Mouse (Mus musculus) stomach, postnatal 0 days (tissue): ENCODE results near the gene Ppm1g. TPM values are rescaled to one million over a fixed set of nuclear protein-coding genes. Genes with fewer than 3 reads are reported as not detected.

Experiments used
- ATAC-seq: fragments of 200-750 bp; cut with Nextera tagmentation; 2 replicates; pipeline ENCODE4 v1.8.0; 2017; ENCODE audit not compliant: low FRiP score, low TSS enrichment
- DNase-seq: peaks from one replicate; pipeline ENCODE4 v3.0.0-alpha.2; 2016; ENCODE audit warnings: low spot score
- H3K27ac ChIP-seq: fragments of 300-500 bp; sonication (generic); replicated peaks from 2 replicates; pipeline ENCODE4 v1.5.1; 2014; ENCODE audit warnings: mild to moderate bottlenecking, control low read depth
- H3K27me3 ChIP-seq: fragments of 300-500 bp; sonication (generic); 2 replicates; pipeline ENCODE4 v1.6.1; 2014; ENCODE audit warnings: low read length; ENCODE audit not compliant: control insufficient read depth, insufficient read depth
- H3K36me3 ChIP-seq: fragments of 300-500 bp; sonication (generic); 2 replicates; pipeline ENCODE4 v1.6.1; 2014; ENCODE audit warnings: low read length, mixed read lengths; ENCODE audit not compliant: control insufficient read depth, insufficient read depth
- H3K4me1 ChIP-seq: fragments of 300-500 bp; sonication (generic); replicated peaks from 2 replicates; pipeline ENCODE4 v1.6.1; 2014; ENCODE audit warnings: antibody characterized with exemption; ENCODE audit not compliant: control insufficient read depth, insufficient read depth
- H3K4me2 ChIP-seq: fragments of 300-500 bp; sonication (generic); replicated peaks from 2 replicates; pipeline ENCODE4 v1.6.1; 2014; ENCODE audit warnings: low read depth, mild to moderate bottlenecking, control low read depth, moderate library complexity
- H3K4me3 ChIP-seq: fragments of 300-500 bp; sonication (generic); 2 replicates; pipeline ENCODE4 v1.5.1; 2014; ENCODE audit warnings: low read depth, low read length, control low read depth
- H3K9ac ChIP-seq: fragments of 300-500 bp; sonication (generic); 2 replicates; pipeline ENCODE4 v1.6.1; 2014; ENCODE audit warnings: mild to moderate bottlenecking, low read length, control low read depth, mixed read lengths
- H3K9me3 ChIP-seq: fragments of 300-500 bp; sonication (generic); 2 replicates; pipeline ENCODE4 v1.6.1; 2016; ENCODE audit warnings: low read length; ENCODE audit not compliant: control insufficient read depth
- CTCF ChIP-seq: IDR thresholded peaks from 2 replicates; pipeline ENCODE4 v1.5.1; 2016; ENCODE audit warnings: antibody characterized with exemption, low read depth, mild to moderate bottlenecking, moderate library complexity
- EP300 ChIP-seq: optimal IDR thresholded peaks from 2 replicates; pipeline ENCODE3; 2016; ENCODE audit warnings: antibody characterized with exemption
- WGBS: fragments of 180-500 bp; shearing (Covaris S2); extraction: QIAGEN DNeasy Blood & Tissue Kit; methylation state at CpG from one replicate; pipeline ENCODE4 v1.1.7; 2014; 5-methylcytosine and 5-hydroxymethylcytosine counted together
- polyA plus RNA-seq: library from polyadenylated mRNA; unstranded; fragments of >200 nt; fragmentation: Nextera tagmentation; extraction: Ambion mirVana; gene quantifications from 2 replicates; pipeline ENCODE4 v1.2.1, GENCODE M21; 2015

The Ppm1g gene
- polyA plus RNA-seq, 1 experiment from 2014 or later: 59.4 TPM

DNA sequence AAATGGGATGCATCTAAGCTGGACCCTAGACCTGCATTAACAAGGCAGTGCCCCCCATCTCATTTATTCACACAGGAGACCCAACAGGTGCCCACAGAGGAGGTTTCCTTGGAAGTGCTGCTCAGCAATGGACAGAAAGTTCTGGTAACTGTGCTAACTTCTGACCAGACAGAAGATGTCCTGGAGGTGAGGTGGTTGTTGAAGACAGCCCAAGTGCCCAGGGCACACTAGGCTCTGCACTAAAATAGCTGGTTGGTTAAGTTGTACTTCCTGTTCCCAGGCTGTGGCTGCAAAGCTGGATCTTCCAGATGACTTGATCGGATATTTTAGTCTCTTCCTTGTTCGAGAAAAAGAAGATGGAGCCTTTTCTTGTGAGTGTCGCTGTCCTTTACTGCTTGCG, 24.8 kb downstream of the Ppm1g start:
- Histone ChIP-seq H3K4me3 (no peak overlapping the region), H3K9ac (no peak overlapping the region; the same call in 1 of the 2 replicates), H3K27me3 (no peaks in the 10 kb centered on the region), H3K27ac (peak overlapping the region; percentile 67), H3K9me3 (peaks cover 5% of the 10 kb centered on the region), H3K4me2 (no peak overlapping the region), H3K36me3 (peaks cover 44% of the 10 kb centered on the region), H3K4me1 (0 out of 2 replicates have a peak, but pooled peaks cover 3% of the 10 kb centered on the region)
- ATAC-seq (no peak), DNase-seq (no peak)
- WGBS: 84% methylated on average over 4 of the region's 4 CpGs
- TF ChIP-seq EP300 (no peak), CTCF (no peak)

DNA sequence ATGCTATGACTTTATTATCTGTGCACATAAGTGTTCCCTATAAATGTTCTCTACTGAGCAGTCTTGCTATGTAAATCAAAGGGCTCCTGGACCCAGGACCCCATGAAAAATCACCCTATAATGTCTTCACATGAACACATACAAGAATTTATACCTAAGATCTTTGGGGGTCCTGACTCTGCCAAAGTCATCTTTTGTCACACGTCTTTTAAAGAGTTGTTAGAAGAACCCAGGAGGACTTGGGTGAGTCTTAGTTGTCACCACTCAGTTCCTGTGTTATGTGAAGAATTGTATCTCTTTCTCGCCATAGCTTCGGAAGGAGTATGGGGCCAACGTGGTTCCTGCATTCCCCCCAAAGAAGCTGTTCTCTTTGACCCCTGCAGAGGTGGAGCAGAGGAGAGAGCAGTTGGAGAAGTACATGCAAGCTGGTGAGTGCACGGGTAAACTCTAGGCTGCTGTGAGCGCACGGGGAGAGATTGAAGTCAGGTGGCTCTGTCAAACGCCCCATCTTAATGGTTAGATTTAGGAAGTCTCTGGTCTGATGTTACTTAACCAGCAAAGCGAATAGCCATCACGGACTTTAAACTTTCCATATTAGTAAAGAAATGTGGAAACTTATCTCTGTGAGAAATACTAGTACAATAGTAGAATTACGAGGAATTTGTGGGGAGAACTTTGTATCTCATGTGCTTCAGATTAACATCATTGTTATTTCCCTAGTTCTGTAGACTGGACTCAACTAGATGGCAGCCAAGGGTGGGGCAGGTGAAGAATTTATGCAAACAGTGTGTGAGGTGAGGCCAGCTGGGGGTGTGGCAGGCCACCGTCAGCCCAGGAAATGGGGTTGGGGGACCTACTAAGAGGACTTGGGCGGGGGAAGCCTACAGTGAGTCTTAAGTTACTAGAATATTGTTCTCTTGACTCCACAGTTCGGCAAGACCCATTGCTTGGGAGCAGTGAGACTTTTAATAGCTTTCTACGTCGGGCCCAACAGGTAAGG, 25.7 kb downstream of the Ppm1g start:
- H3K9me3 ChIP-seq: no peaks in the 10 kb centered on the region
- no peak for TF ChIP-seq EP300
- TF ChIP-seq CTCF: no peak
- H3K27me3 ChIP-seq: no peaks in the 10 kb centered on the region
- no peak overlapping the region for H3K4me3 ChIP-seq
- no peak overlapping the region; the same call in 1 of the 2 replicates for H3K27ac ChIP-seq
- ATAC-seq: no peak
- H3K4me2 ChIP-seq: no peak overlapping the region
- 82% methylated on average over 16 of the region's 16 CpGs for WGBS
- peak; percentile 60 for DNase-seq
- H3K36me3 ChIP-seq: peaks cover 44% of the 10 kb centered on the region
- H3K9ac ChIP-seq: no peak overlapping the region
- H3K4me1 ChIP-seq: 0 out of 2 replicates have a peak, but pooled peaks cover 3% of the 10 kb centered on the region

DNA sequence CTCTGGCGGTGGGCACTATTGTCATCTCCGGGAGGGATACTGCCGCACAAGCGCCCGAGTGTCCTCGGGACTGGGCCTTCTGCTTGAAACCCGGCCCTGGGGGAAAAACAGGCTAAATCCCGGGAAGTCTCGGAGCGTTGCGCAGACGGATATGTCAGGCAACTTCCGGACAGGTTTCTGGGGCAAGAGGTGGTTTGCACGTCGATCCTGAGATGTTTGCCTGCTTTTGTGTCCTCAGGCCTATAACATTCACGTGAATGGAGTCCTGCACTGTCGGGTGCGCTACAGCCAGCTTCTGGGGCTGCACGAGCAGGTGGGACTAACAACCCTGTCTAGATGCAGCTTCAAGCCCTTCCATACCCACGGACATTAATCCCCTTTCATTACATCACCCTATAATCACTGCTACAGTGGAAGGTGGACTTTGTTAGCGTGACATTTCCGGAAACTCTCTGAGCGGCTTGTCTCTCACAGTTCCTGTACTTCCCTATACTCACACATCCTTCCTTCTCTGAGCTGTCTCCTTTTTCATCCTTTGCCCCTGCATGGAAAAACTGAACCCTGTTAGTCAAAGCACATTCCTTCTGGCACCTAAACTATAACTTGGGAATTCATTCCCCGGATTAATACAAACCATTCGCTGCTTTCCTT, 26.7 kb downstream of the Ppm1g start:
- 0 out of 2 replicates have a peak, but pooled peaks cover 3% of the 10 kb centered on the region for H3K4me1 ChIP-seq
- peak overlapping the region; percentile 87 for H3K9ac ChIP-seq
- peak overlapping the region; percentile 87 for H3K4me3 ChIP-seq
- H3K27me3 ChIP-seq: no peaks in the 10 kb centered on the region
- H3K9me3 ChIP-seq: no peaks in the 10 kb centered on the region
- DNase-seq: no peak
- peak overlapping the region; percentile 93 for H3K27ac ChIP-seq
- no peak for TF ChIP-seq CTCF
- TF ChIP-seq EP300: no peak
- ATAC-seq: no peak
- H3K36me3 ChIP-seq: peaks cover 36% of the 10 kb centered on the region
- H3K4me2 ChIP-seq: peak overlapping the region; percentile 76
- 9% methylated on average over 25 of the region's 25 CpGs for WGBS

DNA sequence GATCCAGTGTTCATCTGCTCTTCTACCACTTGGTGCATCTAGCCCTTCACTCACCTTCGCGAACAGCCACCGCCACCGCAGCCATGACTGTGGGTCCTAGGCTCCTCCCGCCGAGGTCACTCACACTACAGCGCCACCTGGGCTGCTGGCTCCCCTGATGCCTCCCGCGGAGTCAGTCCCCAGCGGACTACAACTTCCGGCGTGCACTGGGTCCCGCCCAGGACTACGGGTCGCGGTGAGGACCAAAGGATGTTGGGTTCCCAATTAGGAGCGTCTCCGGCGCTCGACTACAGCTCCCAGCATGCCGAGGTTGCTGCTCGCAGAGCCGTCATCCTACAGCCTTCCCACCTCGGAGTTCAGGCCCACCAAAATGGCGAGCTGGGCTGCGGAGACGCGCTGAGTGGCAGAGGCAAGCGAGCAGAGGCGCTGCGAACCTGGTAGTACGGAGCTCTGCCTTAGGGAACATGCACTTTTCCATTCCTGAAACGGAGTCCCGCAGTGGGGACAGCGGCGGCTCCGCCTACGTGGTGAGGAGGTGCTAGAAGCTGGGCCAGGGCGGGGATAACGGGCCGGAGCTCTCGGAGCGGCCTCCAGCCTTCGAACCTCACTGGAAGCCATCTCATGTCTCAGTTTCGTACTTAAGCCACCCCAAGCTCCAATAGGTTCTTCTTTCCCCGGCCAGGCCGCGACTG, 27.4 kb downstream of the Ppm1g start, which contains the start of the genes Snx17 and Eif2b4:
TSS of gene Snx17 (plus strand) at position 289 of the 692 bp plus-strand sequence.
TSS of gene Eif2b4 (minus strand) at position 492 of the 692 bp plus-strand sequence.
- H3K36me3 ChIP-seq: peaks cover 33% of the 10 kb centered on the region

More for the DNA sequence above, 27.4 kb downstream of the Ppm1g start, which contains the start of the genes Snx17 and Eif2b4:
- Histone ChIP-seq H3K4me1 (0 out of 2 replicates have a peak, but pooled peaks cover 3% of the 10 kb centered on the region), H3K4me2 (peak within 1 kb of the TSS; percentile 80), H3K27me3 (no peaks in the 10 kb centered on the region), H3K4me3 (peak within 1 kb of the TSS; percentile 87), H3K9ac (peak within 1 kb of the TSS; percentile 87), H3K27ac (peak within 1 kb of the TSS; percentile 93), H3K9me3 (no peaks in the 10 kb centered on the region)
- TF ChIP-seq EP300: no peak
- peak; percentile 82 for TF ChIP-seq CTCF
- DNase-seq: peak; percentile 99
- ATAC-seq: peak; percentile 95
- whole genome bisulfite sequencing: 0% methylated on average over 48 of the region's 48 CpGs
